Mouse (Mus musculus): Measurements from ENCODE around the gene Ttc13.

DNA sequence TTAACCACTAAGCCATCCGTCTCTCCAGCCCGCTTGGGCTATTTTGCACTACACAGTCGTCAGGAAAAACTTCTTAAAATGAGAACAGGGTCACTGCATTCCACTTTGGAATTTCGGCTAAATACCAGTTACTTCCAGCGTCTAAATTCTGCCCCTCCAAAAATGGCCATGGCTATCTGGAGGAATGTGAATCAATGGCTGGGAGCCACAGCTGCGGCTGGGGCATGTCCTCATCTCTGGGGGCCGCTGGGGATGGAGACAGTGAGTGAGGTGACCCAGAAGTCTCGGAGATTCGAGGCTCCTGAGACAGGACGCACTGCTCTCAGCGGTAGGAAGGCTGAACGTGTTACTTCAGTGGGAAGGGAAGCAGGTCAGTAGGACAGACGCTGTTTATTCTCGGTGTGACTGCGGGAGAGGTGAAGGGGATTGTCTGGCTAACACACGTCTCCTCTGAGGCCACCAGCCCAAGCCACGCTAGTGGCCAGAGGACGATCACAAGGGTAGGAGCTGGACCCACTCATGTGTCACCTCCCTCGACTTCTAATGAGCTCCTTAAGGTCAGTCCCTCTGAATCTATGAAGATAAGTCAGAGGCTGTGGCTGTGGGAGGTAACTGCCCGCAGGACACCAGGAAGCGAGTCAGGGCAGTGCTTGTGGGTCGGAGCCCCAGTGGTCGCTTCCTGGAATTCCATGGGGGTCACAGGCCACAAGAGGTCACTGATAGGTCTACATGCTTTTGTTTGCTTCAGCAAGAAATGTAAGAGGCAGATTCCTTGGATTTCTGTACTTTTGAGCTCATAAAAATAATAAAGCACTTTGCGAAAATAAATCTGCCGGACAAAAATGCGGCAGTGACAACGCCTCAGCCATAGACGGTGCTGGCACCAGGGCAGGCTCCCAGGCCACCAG is 68.0 kb downstream of the Ttc13 start:
- TF ChIP-seq CTCF (IDR thresholded peaks at IDR 0.05 in 2 of 3, conservative IDR thresholded peaks at IDR 0.05 in 1 of 3; ENCODE audit: control insufficient read depth in 1 of 3, insufficient read depth in 1 of 3, low read depth in 2 of 3, low read length in 3 of 3, poor library complexity in 1 of 3, severe bottlenecking in 1 of 3), result no peak
- no peak for TF ChIP-seq RAD21 (IDR thresholded peaks at IDR 0.05; ENCODE audit: low read depth, low read length)
- no peak for TF ChIP-seq MAX (IDR thresholded peaks at IDR 0.05; ENCODE audit: low read length)
- TF ChIP-seq POLR2A (IDR thresholded peaks at IDR 0.05; ENCODE audit: control insufficient read depth in 1 of 2, insufficient read depth in 1 of 2, low read depth in 1 of 2, low read length in 2 of 2, poor library complexity in 1 of 2), result no peak
- TF ChIP-seq USF1 (IDR thresholded peaks at IDR 0.05; ENCODE audit: low read depth, low read length), result no peak
- no peak for TF ChIP-seq CHD2 (IDR thresholded peaks at IDR 0.05; ENCODE audit: low read length)
- TF ChIP-seq MYC (IDR thresholded peaks at IDR 0.05; ENCODE audit: low read depth, low read length), result no peak
